Mouse (Mus musculus) yolk sac, embryonic 10.5 days (tissue): ENCODE results near the gene Adgrb3.
"Not testable (repeated sequence)": the region's sequence is repeated elsewhere in the genome, so short reads cannot be mapped to it uniquely, and the experiment has no call there.

Experiments used
- DNase-seq: peaks from one replicate; pipeline ENCODE4 v3.0.0-alpha.2; 2017; ENCODE audit warnings: low spot score

Adgrb3 gene

DNA sequence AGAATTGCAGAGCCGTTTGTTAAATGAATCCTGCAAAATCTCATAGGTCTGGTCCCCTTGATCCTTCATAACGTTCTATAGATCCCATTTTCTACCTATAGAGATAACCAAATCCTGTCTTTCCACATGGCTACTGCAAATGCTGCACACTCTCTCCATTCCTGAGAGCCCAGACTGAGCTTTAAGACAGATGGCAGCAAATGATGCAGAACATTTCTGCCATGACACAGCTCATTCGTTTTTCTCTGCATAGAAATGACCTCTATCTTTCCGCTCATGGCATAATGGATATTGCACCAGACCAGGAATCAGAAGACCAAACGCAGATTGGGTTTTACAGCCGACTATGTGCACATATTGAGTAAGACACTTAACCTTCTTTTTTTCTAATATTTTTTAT, 84.8 kb downstream of the Adgrb3 start:
- no peak for DNase-seq

DNA sequence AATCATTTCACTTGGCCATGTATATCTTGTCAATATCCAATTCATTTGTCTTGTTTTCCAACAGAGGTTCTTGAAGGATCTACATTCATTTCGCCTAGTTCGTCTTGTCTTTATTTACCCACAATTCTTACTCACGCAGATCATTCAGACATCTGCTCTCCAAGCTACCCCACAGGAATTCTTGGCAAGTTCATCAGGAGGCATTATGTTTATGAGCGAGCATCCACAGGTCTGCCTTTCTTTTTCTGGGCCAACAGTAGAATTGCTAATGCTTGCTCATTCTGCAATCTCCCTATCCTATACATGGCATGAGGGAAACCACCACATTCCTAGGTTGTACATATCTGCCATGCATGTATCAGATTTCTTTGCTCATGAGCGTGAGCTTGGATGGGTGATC, 99.7 kb downstream of the Adgrb3 start:
- DNase-seq = no peak

DNA sequence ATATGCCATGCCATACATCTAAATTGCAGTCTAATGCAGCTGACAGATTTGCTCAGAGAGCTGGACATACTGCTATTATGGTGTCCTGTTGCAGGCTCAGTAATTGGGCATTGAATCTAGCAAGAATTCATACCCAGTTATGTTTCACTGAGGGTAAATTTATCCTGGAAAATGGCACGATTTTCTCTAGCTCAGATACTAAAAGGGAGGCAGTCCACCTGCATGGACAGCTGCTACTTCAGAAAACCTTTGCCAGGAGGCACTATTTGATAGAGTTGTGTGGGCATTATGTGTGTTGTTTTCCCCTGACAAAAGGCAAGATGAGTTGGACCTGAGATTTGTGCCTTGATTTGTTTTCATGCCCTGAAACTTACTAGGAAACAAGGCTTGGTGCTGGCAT, 118.0 kb downstream of the Adgrb3 start:
- no peak for DNase-seq

DNA sequence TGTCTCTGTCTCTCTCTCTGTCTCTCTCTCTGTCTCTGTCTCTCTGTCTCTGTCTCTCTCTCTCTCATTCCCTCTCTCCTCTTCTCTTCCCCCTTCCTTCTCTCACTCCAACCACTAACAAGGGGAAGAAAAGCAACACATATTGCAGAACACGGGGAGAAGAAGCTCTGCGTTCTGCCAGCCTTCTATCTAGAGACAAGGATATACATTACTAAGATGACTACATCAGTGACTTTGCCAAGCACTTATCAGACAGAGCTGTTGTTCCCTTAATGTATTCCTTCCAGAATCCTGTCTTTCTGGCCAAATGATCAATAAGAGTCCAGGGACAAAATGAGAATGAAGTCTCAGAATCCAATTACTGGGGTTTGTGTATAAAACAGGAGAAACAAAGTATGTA, 123.2 kb downstream of the Adgrb3 start:
- no peak for DNase-seq

DNA sequence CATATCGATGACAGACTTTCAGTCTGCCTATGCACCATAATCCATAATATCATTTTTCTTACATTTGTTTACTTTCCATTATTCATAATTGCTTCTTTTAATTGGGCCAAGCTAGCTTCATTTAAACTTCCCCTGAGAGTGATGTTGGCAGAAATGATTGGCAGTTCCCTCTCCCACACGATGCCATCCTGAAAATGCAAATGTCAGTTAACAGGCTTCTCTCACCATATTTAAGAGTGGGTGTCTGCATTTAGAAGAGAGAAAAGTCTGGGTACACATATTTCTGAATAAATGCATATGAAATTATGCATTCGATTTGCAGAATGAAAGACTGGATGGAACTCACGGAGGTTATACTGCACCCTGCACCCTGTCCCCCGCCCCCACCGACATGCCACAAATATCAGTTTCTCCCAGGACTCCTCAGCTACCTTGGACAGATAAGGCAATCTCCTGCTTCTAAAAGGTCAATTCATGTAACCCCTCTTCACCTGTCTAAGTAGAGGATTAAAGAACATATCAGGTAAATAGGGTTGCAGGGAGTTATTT, 130.7 kb downstream of the Adgrb3 start:
- no peak for DNase-seq

DNA sequence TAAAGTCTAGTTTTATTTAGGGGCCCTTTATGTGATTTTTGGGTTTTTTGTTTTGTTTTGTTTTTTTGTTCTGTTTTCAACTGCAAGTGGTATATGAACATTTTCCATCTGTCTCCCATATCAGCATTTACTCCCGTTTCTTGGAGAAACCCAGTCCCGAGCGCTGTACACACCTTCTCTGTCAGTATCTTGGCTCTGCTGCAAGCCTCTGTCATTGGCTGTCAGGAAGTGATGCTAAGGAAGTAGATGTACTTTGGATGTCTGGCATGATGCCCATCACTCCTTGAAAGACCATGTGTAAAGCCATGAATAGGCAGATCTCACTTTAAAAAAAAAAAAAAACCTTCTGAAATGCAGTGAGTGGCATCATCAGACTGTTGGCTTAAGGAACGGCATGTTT, 132.3 kb downstream of the Adgrb3 start:
- no peak for DNase-seq

DNA sequence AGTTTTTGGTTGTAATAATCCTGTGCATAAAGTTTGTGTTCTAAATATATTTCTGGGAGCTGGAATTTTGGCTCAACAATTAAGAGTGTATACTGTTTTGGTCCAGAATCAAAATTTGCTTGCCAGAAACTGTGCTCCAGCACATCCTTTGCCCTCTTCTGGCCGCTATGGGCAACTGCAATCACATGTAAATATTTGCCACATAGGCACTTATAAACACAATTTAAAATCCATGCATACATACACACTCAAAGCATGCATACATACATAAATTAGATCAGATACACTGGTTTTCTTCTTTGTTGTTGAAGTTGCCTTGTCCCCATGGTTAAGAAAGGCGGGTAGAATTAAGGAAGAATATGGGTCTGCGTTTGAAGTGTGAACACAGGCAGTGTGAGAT, 132.7 kb downstream of the Adgrb3 start:
- no peak for DNase-seq

DNA sequence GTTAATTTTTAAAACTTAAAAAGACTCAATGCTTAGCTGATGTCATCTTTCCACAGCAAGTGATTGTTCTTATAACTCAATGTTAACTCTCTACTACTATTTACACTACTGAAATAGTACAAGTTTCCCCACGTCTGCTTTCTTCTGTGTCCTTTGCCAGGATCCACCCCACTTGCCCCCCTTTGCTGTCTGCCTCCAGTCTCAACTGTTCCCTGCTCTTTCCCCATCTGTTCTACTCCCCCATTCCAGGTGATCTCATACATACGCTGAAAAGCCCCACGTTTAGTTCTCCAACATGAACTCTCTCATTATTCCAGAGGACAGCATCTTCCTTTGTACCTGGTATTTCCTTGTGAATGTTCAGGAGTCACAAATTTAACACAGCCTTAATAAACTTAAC, 147.4 kb downstream of the Adgrb3 start:
- DNase-seq = no peak

DNA sequence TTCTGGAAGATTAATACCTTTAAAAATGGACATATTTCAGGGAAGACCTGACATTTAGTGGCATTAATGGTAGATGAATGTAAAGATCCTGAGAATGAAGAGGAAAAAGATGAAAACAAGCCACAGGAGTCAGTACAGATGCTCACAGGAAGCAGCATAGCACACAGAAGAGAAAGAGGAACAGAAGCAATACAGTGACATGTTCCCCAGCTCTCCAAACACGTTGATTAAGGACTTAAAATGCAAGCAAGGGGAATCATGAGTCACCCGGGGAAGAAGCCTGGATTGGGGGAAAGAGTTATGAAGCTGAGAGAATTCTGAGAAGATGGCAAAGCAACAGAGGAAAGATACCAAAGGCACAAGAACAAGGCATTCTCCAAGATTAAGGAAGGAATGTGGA, 149.9 kb downstream of the Adgrb3 start:
- DNase-seq = no peak

DNA sequence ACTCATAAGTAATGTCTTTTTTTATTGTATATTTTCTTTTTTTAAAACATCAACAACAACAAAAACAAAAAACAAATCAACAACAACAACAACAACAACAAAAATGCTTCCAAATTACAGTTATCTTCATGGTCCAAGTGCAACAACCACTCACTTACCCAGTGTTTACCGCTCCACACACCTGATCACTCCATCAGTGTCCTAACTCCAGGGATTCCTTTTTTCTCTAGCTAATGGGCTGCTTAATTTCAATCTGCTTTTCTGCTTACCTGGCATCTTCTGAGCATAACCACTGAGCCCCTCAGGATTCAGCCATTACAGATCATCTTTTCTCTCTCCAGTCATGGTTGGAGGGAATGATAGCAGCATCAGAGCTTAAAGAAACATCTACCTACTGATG, 176.8 kb downstream of the Adgrb3 start:
- no peak for DNase-seq

DNA sequence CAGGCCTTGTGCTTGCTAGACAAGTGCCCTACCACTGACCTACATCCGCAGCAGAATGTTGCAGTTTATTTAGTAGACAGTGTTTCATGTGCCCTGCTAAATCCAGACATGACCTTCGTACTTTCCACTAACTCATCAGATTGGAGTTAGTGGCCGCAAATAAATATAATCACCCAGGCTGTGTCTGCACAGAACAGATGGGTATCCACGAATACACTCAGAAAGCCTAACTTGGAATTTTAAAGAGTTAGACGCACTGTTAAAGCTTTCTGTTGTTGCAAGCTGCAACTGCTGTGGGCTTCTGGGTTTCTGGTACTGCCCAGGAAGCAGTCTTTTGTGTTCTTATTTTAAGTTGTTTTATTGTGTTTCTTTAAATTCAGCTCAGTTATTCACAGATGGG, 185.3 kb downstream of the Adgrb3 start:
- DNase-seq = no peak

DNA sequence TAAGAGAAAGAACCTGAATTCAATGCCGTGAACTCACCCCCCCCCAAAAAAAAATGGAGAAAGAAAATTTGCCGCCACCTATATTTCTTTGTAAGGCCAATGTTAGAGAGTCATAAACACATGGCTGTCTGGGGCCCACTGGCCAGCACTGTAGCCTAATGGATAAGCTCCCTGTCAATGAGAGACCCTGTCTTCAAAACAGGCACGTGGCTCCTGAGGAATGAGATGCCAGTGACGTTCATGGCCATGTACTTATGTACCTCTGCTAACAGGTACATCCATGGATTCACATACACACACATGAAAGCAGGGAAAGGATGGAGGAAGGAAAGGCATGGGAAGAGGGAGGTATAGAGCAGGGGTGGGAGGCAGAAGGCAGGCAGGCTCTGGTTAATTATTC, 208.0 kb downstream of the Adgrb3 start:
- DNase-seq = no peak

DNA sequence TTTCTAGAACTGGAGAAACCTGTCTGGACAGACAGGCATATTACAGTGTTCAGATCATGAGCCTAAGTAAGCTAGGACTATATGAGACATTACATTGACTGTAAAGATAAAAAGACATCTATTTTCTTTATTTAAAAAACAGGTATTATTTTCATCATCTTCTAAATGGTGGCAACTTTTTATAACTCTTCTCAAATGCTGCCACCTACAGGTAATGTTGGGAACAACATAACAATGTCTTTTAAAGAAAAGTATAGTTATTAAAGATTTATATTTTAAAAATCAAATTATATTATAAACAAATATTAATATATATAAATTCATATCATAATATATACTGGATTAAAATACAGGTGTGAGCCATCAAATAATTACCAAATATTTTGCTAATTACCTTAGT, 212.6 kb downstream of the Adgrb3 start:
- DNase-seq = no peak

DNA sequence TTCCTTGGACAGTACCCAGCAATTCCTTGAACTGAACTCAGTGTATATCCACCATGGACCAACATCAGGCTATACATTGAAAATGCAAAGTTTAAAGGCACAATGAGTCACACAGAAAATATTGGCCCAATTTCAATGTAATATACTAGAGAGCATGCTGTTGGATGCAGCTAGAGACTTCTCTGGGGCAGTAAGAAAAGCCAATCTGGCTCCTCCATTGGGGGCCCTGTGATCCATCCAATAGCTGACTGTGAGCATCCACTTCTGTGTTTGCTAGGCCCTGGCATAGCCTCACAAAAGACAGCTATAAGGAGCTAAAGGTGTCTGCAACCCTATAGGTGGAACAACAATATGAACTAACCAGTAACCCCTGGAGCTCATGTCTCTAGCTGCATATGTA, 218.7 kb downstream of the Adgrb3 start:
- not testable (repeated sequence) for DNase-seq

DNA sequence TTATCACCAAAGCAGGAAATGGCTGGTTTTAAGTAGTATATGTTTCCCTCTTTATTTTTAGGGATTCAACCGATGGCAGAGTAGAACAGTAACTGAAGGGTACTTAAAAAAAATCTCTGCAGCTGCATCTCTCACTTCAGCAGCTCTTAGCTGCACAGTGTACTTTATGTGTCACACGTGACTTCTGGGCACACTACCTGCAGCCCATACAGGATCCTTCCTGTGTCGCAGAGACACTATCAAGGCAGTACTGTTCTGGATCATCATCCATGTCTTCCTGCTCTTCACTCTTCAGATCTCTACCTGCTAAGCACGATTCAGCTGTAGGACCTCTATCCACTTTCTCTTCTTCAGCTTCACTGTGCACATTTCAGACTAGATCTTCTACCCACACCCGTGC, 230.6 kb downstream of the Adgrb3 start:
- DNase-seq = no peak

DNA sequence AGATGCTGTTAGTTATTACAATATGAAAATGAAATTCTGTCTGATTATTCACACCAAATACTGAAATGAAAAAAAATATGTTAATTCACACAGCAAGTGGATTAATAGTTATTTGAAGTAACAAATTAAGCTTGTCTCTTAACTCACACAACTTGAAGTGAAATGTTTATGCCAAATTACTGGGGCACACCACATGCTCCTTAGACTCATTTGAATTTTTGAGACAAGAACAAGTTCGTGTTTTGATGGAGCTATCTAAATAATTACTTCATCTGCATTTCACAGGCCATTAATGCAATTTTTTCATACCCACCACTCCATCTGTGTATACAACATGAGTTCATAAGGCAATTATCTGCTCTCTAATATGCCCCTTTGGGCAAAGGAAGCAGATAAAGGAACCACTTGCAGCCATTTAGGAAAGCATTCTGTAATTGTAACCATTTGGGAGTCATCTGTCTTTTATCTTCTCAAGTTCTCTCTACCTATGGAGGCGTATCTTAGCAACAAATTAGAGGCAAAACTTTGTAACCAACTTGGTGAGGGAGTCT, 240.9 kb downstream of the Adgrb3 start:
- no peak for DNase-seq

DNA sequence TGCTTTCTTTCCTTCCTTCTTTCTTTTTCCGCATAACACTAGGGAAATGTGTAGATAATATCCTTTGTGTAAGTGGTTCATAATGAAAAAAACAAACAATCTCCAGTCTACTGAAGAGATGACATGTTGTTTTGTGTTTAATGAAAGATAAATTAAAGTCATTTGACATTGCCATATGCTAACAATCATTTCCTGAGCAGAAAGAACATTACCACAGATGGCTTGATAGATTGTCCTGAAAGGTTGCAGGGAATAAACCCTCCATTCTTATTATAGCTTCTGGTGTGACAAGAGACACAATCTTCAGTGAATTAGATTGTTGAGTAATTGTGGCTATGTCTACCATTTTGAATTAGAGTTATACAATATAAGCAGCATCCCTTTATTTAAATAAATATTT, 247.8 kb downstream of the Adgrb3 start:
- DNase-seq = no peak

DNA sequence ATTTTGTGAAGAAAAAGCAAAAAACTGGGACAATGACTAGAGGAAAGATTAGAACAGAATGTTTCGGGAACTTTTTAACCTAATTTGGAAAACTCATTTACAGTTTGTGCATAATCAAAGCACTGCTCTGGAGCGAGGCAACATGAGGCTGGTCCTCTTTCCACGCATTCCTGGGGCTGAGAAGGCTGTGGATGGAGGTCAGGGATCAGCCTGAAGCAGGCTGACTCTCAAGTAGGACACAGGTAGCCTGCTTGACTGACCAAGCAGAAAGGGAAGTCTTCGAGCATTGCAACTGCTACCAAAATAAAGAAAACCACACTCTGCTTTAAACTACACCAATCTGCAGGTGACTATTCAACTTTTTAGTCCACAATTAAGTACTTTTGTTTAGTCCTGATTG, 251.7 kb downstream of the Adgrb3 start:
- DNase-seq = no peak

DNA sequence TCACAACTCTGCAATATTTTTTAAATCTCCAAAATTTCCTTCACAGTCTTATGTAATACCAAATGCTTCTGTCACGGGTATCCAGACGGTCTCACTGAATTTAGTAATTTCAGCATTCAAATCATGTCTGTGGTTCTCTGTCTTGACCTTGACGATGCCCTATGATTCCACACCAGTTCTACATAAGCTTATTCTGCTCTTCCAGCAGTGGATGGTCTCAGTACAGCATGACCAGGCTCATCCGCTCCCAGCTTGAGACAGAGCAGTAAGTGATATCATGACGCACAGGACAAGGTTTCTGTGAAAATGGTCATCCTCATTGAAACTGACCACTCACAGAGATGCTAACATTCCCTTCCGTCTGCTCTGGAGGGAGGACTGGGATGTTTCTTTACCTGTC, 252.9 kb downstream of the Adgrb3 start:
- DNase-seq = no peak

DNA sequence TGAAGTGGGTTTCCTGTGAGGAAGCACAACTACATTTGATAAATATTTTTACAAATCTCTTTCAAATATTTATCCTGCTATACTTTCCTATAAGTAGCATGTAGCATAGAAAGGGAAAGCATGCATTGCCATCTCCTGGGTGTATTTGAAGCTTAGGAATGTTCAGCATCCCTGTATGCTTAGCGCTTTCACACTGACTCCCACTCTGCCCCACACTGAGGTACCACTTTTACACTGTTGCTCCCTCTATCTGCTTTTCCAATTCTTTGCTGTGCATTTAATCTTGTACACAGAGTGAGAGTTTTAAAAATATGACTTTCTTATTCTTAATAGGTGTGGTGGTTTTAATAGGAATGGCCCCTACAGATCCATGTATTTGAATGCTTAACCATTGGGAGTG, 261.4 kb downstream of the Adgrb3 start:
- DNase-seq = no peak

DNA sequence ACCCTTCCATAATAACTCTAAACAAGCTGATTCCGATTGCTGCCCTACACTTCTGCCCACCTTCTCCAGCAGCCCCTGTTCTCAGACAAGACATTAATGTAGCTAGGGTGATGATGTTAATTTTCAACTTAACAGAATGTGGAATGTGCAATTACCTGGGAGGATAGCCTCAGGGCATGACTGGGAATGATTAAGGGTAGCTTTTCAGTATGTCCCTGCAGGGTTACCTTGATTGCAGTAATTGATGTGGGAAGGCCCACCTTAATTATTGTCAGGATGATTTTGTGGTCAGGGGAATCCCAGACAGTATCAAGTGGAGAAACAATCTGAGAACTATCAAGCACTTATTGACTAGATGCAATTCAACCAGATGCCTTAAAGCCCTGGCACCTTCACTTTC, 283.4 kb downstream of the Adgrb3 start:
- no peak for DNase-seq

DNA sequence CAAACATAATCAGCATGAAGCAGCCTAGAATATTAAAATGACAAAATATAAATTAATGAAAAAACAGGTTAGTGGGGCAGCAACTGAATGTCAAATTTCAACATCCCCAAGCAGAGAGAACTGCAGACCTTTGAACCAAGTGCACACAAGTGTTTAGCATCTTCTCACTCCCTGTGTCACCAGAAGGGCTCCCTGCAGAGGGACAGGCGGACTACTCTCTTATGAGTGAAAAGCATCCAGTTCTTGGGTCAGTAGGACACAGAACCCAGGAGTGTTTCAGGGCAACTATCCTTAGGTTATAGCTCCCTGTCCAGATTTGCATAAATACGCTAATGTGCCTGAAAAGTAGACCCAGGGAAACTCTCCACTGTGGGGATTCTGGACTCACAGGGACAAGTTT, 285.6 kb downstream of the Adgrb3 start:
- no peak for DNase-seq

DNA sequence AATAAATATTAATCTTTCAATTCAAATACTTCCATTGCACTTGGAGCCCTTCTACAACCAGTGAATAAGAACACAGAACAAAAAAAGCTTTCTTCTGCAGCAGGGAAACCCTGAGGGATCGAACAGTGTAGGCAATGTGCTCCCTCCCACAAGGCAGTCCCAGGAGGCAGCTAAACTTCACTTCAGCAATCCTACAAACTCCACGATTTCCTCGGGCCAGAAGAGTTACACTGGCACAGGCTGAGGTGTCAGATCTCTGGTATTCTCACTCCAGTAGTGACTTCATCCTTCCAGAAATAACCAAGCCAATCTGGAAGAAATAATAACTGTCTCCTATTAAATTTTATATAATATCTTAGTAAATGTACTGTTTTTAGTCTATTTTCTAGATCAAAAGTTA, 286.6 kb downstream of the Adgrb3 start:
- no peak for DNase-seq

DNA sequence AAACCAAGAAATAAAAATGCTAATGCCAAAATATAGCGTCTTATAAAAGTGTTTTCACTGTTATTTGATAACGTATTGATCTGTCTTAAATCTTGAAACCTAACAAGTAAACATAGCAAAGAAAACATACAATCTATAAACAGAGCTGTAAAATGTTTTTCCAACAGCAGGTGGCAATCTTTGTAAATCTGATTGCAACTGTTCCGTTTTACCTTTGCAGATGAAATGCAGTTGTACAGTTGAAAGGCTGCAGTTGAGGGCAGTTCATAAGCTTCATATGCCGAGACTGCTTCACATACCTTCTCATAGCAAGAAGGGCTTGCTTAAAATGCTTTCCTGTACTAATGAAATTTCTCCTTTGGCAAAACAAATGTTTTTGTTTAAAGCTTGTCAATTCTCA, 302.5 kb downstream of the Adgrb3 start:
- DNase-seq = no peak
